Mouse (Mus musculus): ENCODE measurements around the gene Ciao2a. TPM values are rescaled to one million over a fixed set of nuclear protein-coding genes. Genes with fewer than 3 reads are reported as not detected.

The Ciao2a gene
- polyA plus RNA-seq (2016; fragmentation: Nextera tagmentation; extraction: Ambion mirVana): 123 and 126 TPM in 2 replicates

GRCm38 (mm10) chr9:66126456-66127192, at the start of gene Ciao2a, which contains the start of gene Snx1:
Gene Ciao2a (plus strand): TSS chr9:66126611.
Gene Snx1 (minus strand): TSS chr9:66126587.
- 2% methylated on average over 34 of the region's 34 CpGs for WGBS
- H3K4me1 ChIP-seq: peaks cover 30% of the 10 kb centered on the region
- H3K27me3 ChIP-seq: no peaks in the 10 kb centered on the region
- ATAC-seq (ENCODE audit: low FRiP score): peak; percentile 69
- H3K9ac ChIP-seq: peak within 1 kb of the TSS; percentile 63
- H3K27ac ChIP-seq: peak within 1 kb of the TSS; percentile 89
- H3K36me3 ChIP-seq: 0 out of 2 replicates have a peak, but pooled peaks cover 2% of the 10 kb centered on the region
- H3K4me2 ChIP-seq (replicated peaks): peak within 1 kb of the TSS; percentile 54
- peak within 1 kb of the TSS; percentile 52 for H3K4me3 ChIP-seq
- no peaks in the 10 kb centered on the region for H3K9me3 ChIP-seq (replicated peaks)

GRCm38 (mm10) chr9:66078072-66078471, 48.3 kb upstream of the Ciao2a start:
- Histone ChIP-seq H3K27ac (peak overlapping the region; percentile 45), H3K4me3 (no peak overlapping the region), H3K4me2 (replicated peaks) (peak overlapping the region; percentile 30; the same call in 1 of the 2 replicates), H3K27me3 (no peaks in the 10 kb centered on the region; the same call in 1 of the 2 replicates), H3K4me1 (peaks cover 4% of the 10 kb centered on the region; the same call in 1 of the 2 replicates), H3K36me3 (no peaks in the 10 kb centered on the region), H3K9me3 (replicated peaks) (0 out of 2 replicates have a peak, but pooled peaks cover 2% of the 10 kb centered on the region), H3K9ac (0 out of 2 replicates have a peak overlapping the region, but pooled peaks have one; percentile 23)
- ATAC-seq (ENCODE audit: low FRiP score): no peak
- 61% methylated on average over 3 of the region's 3 CpGs for WGBS

DNA sequence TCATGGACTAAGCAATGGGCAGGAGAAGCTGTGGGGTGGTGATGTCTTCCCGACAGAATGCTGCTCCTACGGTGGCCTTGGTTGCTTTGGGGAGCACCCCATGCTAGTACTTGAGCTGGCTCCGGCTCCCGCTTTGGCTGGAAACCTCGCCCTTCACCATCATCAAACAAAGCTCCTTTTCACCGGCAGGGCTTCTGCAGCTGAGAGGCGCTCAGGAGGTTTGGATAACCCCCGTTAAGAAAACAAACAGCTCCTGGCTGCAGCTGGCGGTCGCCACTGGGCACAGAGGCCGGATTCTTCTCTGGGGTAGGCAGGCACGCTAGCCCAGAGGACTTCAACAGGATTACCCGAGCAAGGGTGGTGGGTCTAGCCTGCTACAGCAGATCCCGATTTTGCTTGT, 47.9 kb upstream of the Ciao2a start:
- 13% methylated on average over 14 of the region's 14 CpGs for WGBS
- H3K4me1 ChIP-seq: peaks cover 4% of the 10 kb centered on the region; the same call in 1 of the 2 replicates
- H3K4me3 ChIP-seq: no peak overlapping the region
- H3K27me3 ChIP-seq: no peaks in the 10 kb centered on the region
- H3K4me2 ChIP-seq (replicated peaks): peak overlapping the region; percentile 30; the same call in 1 of the 2 replicates
- 0 out of 2 replicates have a peak, but pooled peaks cover 2% of the 10 kb centered on the region for H3K9me3 ChIP-seq (replicated peaks)
- no peaks in the 10 kb centered on the region for H3K36me3 ChIP-seq
- no peak for ATAC-seq (ENCODE audit: low FRiP score)
- H3K27ac ChIP-seq: peak overlapping the region; percentile 45
- H3K9ac ChIP-seq: peak overlapping the region; percentile 23; the same call in 1 of the 2 replicates

GRCm38 (mm10) chr9:66080804-66081459, 45.5 kb upstream of the Ciao2a start:
- Histone ChIP-seq H3K9me3 (replicated peaks) (no peaks in the 10 kb centered on the region), H3K27ac (no peak overlapping the region), H3K4me1 (peaks cover 4% of the 10 kb centered on the region; the same call in 1 of the 2 replicates), H3K4me3 (no peak overlapping the region), H3K9ac (no peak overlapping the region), H3K27me3 (no peaks in the 10 kb centered on the region), H3K4me2 (replicated peaks) (no peak overlapping the region), H3K36me3 (0 out of 2 replicates have a peak, but pooled peaks cover 3% of the 10 kb centered on the region)
- ATAC-seq (ENCODE audit: low FRiP score): no peak
- 77% methylated on average over 3 of the region's 3 CpGs for WGBS

DNA sequence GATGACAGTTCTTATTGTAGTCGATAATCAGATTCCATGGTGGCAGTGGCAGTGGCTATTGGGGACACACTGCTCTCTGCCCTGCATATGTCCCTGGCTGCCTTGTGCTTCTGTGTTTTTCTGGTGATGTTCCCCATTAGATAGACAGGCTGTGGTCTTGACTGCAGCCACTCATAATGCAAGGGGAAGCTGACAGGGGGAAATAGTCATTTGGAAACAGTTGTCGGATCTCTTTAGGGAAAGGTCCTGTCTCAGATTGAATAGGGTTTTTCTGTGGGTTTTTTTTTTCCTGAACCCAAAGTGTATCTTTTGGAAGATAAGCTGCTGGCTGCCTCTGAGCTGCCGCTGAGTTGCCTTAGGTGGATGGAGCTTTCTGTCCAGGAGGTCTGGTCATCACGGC, 44.4 kb upstream of the Ciao2a start:
- WGBS: 88% methylated on average over 4 of the region's 4 CpGs
- no peaks in the 10 kb centered on the region for H3K27me3 ChIP-seq

DNA sequence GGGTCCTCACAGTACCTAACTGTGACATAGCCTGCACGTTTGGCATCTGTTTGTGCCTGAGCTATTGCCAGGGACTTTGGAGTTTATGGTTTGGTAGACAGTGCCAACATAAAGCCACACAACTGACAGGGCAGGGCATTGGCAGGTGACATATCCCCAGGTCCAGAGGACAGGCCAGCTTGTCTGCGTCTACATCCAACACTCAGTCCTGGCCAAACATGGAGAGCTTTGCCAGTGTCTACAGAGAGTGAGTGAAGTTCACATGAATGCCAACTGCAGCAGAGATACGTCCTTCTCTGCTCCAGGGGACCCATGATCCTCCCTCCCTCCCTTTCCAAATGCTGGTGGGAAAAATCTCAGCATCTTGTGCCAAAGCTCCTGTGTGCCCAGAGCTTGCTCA, 42.2 kb upstream of the Ciao2a start:
- H3K4me2 ChIP-seq (replicated peaks): no peak overlapping the region
- no peak overlapping the region for H3K9ac ChIP-seq
- H3K27ac ChIP-seq: no peak overlapping the region
- H3K9me3 ChIP-seq (replicated peaks): no peaks in the 10 kb centered on the region
- peaks cover 3% of the 10 kb centered on the region; the same call in 1 of the 2 replicates for H3K4me1 ChIP-seq
- no peak overlapping the region for H3K4me3 ChIP-seq
- 91% methylated on average over 3 of the region's 3 CpGs for WGBS
- no peaks in the 10 kb centered on the region for H3K27me3 ChIP-seq
- peaks cover 31% of the 10 kb centered on the region for H3K36me3 ChIP-seq
- ATAC-seq (ENCODE audit: low FRiP score): no peak

More for the DNA sequence above, 44.4 kb upstream of the Ciao2a start:
- Histone ChIP-seq H3K9ac (no peak overlapping the region), H3K4me3 (no peak overlapping the region), H3K36me3 (peaks cover 9% of the 10 kb centered on the region), H3K27ac (no peak overlapping the region), H3K9me3 (replicated peaks) (no peaks in the 10 kb centered on the region), H3K4me2 (replicated peaks) (no peak overlapping the region), H3K4me1 (peaks cover 4% of the 10 kb centered on the region; the same call in 1 of the 2 replicates)
- ATAC-seq (ENCODE audit: low FRiP score): no peak

DNA sequence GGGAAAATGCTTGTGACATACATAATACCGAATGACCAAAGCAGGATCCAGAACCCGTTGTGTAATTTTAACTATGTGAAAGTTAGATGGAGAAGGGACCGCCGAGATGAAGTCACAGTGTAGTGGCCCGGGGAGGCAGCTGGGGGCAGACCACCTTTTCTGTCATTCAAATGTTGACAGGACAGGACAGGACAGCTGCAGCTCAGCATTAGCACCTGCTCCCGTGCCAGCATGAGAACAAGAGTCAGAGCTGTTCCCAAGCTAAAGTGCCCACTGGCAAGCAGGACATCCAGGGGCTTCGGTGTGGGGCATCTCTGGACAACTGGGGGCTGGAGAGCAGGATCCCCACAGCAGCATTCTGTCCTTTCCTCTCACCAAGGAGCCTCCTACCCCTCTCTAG, 39.3 kb upstream of the Ciao2a start:
- Histone ChIP-seq H3K27ac (no peak overlapping the region), H3K9me3 (replicated peaks) (no peaks in the 10 kb centered on the region), H3K4me2 (replicated peaks) (no peak overlapping the region), H3K27me3 (no peaks in the 10 kb centered on the region), H3K36me3 (peaks cover 59% of the 10 kb centered on the region), H3K4me1 (peaks cover 3% of the 10 kb centered on the region; the same call in 1 of the 2 replicates), H3K9ac (no peak overlapping the region), H3K4me3 (no peak overlapping the region)
- no peak for ATAC-seq (ENCODE audit: low FRiP score)
- WGBS: 94% methylated on average over 7 of the region's 7 CpGs

GRCm38 (mm10) chr9:66088411-66088810, 38.0 kb upstream of the Ciao2a start:
- Histone ChIP-seq H3K4me3 (no peak overlapping the region), H3K27ac (peak overlapping the region; percentile 30; the same call in 1 of the 2 replicates), H3K4me2 (replicated peaks) (no peak overlapping the region), H3K9me3 (replicated peaks) (no peaks in the 10 kb centered on the region), H3K9ac (no peak overlapping the region), H3K4me1 (peaks cover 3% of the 10 kb centered on the region; the same call in 1 of the 2 replicates), H3K36me3 (peaks cover 73% of the 10 kb centered on the region), H3K27me3 (no peaks in the 10 kb centered on the region)
- ATAC-seq (ENCODE audit: low FRiP score): no peak
- WGBS: 42% methylated on average over 4 of the region's 4 CpGs

GRCm38 (mm10) chr9:66090593-66091244, 35.7 kb upstream of the Ciao2a start:
- Histone ChIP-seq H3K27me3 (no peaks in the 10 kb centered on the region), H3K4me2 (replicated peaks) (no peak overlapping the region), H3K36me3 (peaks cover 93% of the 10 kb centered on the region), H3K27ac (no peak overlapping the region), H3K4me3 (no peak overlapping the region), H3K9me3 (replicated peaks) (no peaks in the 10 kb centered on the region), H3K4me1 (peaks cover 3% of the 10 kb centered on the region; the same call in 1 of the 2 replicates), H3K9ac (no peak overlapping the region)
- WGBS: 92% methylated on average over 13 of the region's 13 CpGs
- ATAC-seq (ENCODE audit: low FRiP score): no peak

DNA sequence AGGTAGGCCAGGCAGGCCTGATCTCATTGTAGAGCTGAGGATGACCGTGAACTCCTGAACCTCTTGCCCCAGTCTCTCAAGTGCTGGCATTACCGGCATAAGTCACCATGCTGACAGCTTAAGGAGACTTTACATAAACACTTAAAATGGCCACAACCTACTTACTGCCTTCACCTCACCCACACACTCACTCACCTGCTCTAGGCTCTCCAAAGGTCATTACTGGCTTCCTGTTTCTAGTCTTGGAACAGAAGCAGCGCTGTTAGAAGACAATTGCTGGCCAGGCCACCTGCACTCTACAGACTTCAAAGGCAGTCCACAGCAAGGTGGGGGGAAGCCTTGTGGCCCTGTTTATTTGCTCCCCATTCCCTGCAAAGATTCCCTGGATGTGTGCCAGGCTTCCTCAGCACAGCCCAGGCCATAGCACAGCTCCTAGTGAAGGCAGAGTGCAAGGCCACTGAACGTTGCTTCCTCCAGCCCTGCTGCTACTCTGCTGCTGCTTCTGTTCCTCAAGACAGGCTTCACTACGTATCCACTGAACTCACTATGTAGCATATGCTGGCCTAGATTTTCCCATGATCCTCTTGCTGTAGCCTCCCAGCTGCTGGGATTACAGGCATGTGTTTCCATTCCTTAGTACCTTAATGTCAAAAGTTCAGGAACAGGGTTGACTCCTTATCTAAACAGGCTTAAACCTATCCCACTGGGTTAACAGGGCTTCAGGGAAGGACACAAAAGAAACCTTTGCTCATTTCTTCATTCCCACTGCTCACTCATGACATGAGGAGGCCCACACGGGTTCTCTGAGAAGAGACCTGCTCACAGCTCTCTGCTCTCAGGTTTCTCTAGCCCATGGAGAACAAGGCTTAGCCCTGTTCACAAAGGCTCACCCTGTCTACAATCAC, 34.8 kb upstream of the Ciao2a start:
- H3K4me2 ChIP-seq (replicated peaks): no peak overlapping the region
- H3K4me3 ChIP-seq: no peak overlapping the region
- ATAC-seq (ENCODE audit: low FRiP score): no peak
- H3K9me3 ChIP-seq (replicated peaks): no peaks in the 10 kb centered on the region
- peaks cover 3% of the 10 kb centered on the region; the same call in 1 of the 2 replicates for H3K4me1 ChIP-seq
- no peak overlapping the region; the same call in 1 of the 2 replicates for H3K27ac ChIP-seq
- no peak overlapping the region for H3K9ac ChIP-seq
- no peaks in the 10 kb centered on the region for H3K27me3 ChIP-seq
- peaks cover 97% of the 10 kb centered on the region for H3K36me3 ChIP-seq
- WGBS: 78% methylated on average over 6 of the region's 6 CpGs

- WGBS: 80% methylated on average over 2 of the region's 2 CpGs
- Histone ChIP-seq H3K36me3 (peaks cover 97% of the 10 kb centered on the region), H3K27me3 (no peaks in the 10 kb centered on the region), H3K4me3 (no peak overlapping the region), H3K4me2 (replicated peaks) (no peak overlapping the region), H3K4me1 (peaks cover 3% of the 10 kb centered on the region; the same call in 1 of the 2 replicates), H3K27ac (no peak overlapping the region; the same call in 1 of the 2 replicates), H3K9me3 (replicated peaks) (no peaks in the 10 kb centered on the region), H3K9ac (no peak overlapping the region)
- ATAC-seq (ENCODE audit: low FRiP score): no peak
Observed at GRCm38 (mm10) chr9:66092664-66093063, 33.7 kb upstream of the Ciao2a start.

Data from hindbrain, embryonic 12.5 days (tissue).